Mouse (Mus musculus): ENCODE data around the gene Ldhd.

- TF ChIP-seq CTCF (IDR thresholded peaks at IDR 0.05; ENCODE audit: low read depth) (peak; percentile 88), EP300 (IDR thresholded peaks at IDR 0.05; ENCODE audit: low read depth) (no peak)
Observed at GRCm38 (mm10) chr8:111625694-111626527, 4.3 kb downstream of the Ldhd start.

Measured in liver, postnatal 0 days (tissue).